Mouse (Mus musculus) neural tube, embryonic 14.5 days (tissue): ENCODE results near the gene Srsf7. TPM values are rescaled to one million over a fixed set of nuclear protein-coding genes. Genes with fewer than 3 reads are reported as not detected.
"Not testable (repeated sequence)": the region's sequence is repeated elsewhere in the genome, so short reads cannot be mapped to it uniquely, and the experiment has no call there.

Source experiments
- ATAC-seq: fragments of 200-750 bp; cut with Nextera tagmentation; 2 replicates; pipeline ENCODE4 v1.8.0; 2017; ENCODE audit warnings: low read depth, mild to moderate bottlenecking, moderate TSS enrichment, moderate library complexity
- H3K27ac ChIP-seq: fragments of 300-500 bp; sonication (generic); 2 replicates; pipeline ENCODE4 v1.5.1; 2014; ENCODE audit warnings: low read depth, mild to moderate bottlenecking, control low read depth, low read length, moderate library complexity, mixed read lengths
- H3K27me3 ChIP-seq: fragments of 300-500 bp; sonication (generic); 2 replicates; pipeline ENCODE4 v1.6.1; 2014; ENCODE audit warnings: low read length; ENCODE audit not compliant: control insufficient read depth, insufficient read depth
- H3K36me3 ChIP-seq: fragments of 300-500 bp; sonication (generic); 2 replicates; pipeline ENCODE4 v1.6.1; 2014; ENCODE audit warnings: low read length, mixed read lengths; ENCODE audit not compliant: control insufficient read depth, insufficient read depth
- H3K4me1 ChIP-seq: fragments of 300-500 bp; sonication (generic); 2 replicates; pipeline ENCODE4 v1.6.1; 2014; ENCODE audit warnings: low read length; ENCODE audit not compliant: control insufficient read depth, insufficient read depth
- H3K4me2 ChIP-seq: fragments of 300-500 bp; sonication (generic); 2 replicates; pipeline ENCODE4 v1.6.1; 2014; ENCODE audit warnings: mild to moderate bottlenecking, low read depth, low read length, control low read depth
- H3K4me3 ChIP-seq: fragments of 300-500 bp; sonication (generic); 2 replicates; pipeline ENCODE4 v1.5.1; 2014; ENCODE audit warnings: low read depth, low read length, control low read depth, mixed read lengths
- H3K9ac ChIP-seq: fragments of 300-500 bp; sonication (generic); replicated peaks from 2 replicates; pipeline ENCODE4 v1.6.1; 2014; ENCODE audit warnings: low read depth, mild to moderate bottlenecking, control low read depth, low read length, mixed read lengths
- H3K9me3 ChIP-seq: fragments of 300-500 bp; sonication (generic); 2 replicates; pipeline ENCODE4 v1.6.1; 2016; ENCODE audit warnings: low read length; ENCODE audit not compliant: control insufficient read depth
- WGBS: fragments of 180-500 bp; shearing (Covaris S2); extraction: QIAGEN DNeasy Blood & Tissue Kit; methylation state at CpG from one replicate; pipeline ENCODE4 v1.1.7; 2014; 5-methylcytosine and 5-hydroxymethylcytosine counted together
- polyA plus RNA-seq: library from polyadenylated mRNA; unstranded; fragments of >200 nt; fragmentation: Nextera tagmentation; extraction: Ambion mirVana; gene quantifications from 2 replicates; pipeline ENCODE4 v1.2.1, GENCODE M21; 2014

Srsf7 gene
- polyA plus RNA-seq, 1 experiment from 2014 or later = 400 TPM

- H3K27me3 ChIP-seq, H3K4me3 ChIP-seq, H3K27ac ChIP-seq, H3K36me3 ChIP-seq, H3K9ac ChIP-seq, ATAC-seq, H3K9me3 ChIP-seq, H3K4me1 ChIP-seq, H3K4me2 ChIP-seq: not testable (repeated sequence)
- 100% methylated on average over 3 of the region's 3 CpGs for WGBS
Observed at GRCm38 (mm10) chr17:80178846-80179245, 28.3 kb downstream of the Srsf7 start.

GRCm38 (mm10) chr17:80175966-80176365, 31.1 kb downstream of the Srsf7 start:
- ATAC-seq = no peak
- H3K27ac ChIP-seq = no peak overlapping the region
- no peak overlapping the region for H3K4me3 ChIP-seq
- H3K36me3 ChIP-seq = no peaks in the 10 kb centered on the region
- no peaks in the 10 kb centered on the region for H3K27me3 ChIP-seq
- no peaks in the 10 kb centered on the region for H3K9me3 ChIP-seq
- no peak overlapping the region for H3K4me2 ChIP-seq
- WGBS = 95% methylated on average over 3 of the region's 3 CpGs
- no peak overlapping the region for H3K9ac ChIP-seq
- no peaks in the 10 kb centered on the region for H3K4me1 ChIP-seq

- WGBS = 86% methylated on average over 4 of the region's 4 CpGs
Observed at GRCm38 (mm10) chr17:80175386-80175739, 31.7 kb downstream of the Srsf7 start.

GRCm38 (mm10) chr17:80174699-80175385, 32.3 kb downstream of the Srsf7 start:
- WGBS = 82% methylated on average over 19 of the region's 19 CpGs
- ATAC-seq = no peak
- H3K4me3 ChIP-seq = no peak overlapping the region
- no peaks in the 10 kb centered on the region for H3K9me3 ChIP-seq
- H3K9ac ChIP-seq = no peak overlapping the region
- no peaks in the 10 kb centered on the region for H3K4me1 ChIP-seq
- no peaks in the 10 kb centered on the region for H3K36me3 ChIP-seq
- no peak overlapping the region for H3K27ac ChIP-seq
- no peaks in the 10 kb centered on the region for H3K27me3 ChIP-seq
- no peak overlapping the region for H3K4me2 ChIP-seq

More at GRCm38 (mm10) chr17:80175386-80175739, 31.7 kb downstream of the Srsf7 start:
- Histone ChIP-seq H3K36me3 (no peaks in the 10 kb centered on the region), H3K9ac (no peak overlapping the region), H3K4me2 (no peak overlapping the region), H3K4me1 (no peaks in the 10 kb centered on the region), H3K4me3 (no peak overlapping the region), H3K9me3 (no peaks in the 10 kb centered on the region), H3K27ac (no peak overlapping the region), H3K27me3 (no peaks in the 10 kb centered on the region)
- ATAC-seq = no peak

GRCm38 (mm10) chr17:80174146-80174545, 33.0 kb downstream of the Srsf7 start:
- Histone ChIP-seq H3K9ac (no peak overlapping the region), H3K27ac (no peak overlapping the region), H3K36me3 (no peaks in the 10 kb centered on the region), H3K4me2 (no peak overlapping the region), H3K4me3 (no peak overlapping the region), H3K27me3 (no peaks in the 10 kb centered on the region), H3K4me1 (no peaks in the 10 kb centered on the region), H3K9me3 (no peaks in the 10 kb centered on the region)
- no peak for ATAC-seq
- WGBS = 84% methylated on average over 3 of the region's 3 CpGs

- 95% methylated on average over 2 of the region's 2 CpGs for WGBS
- no peak overlapping the region for H3K4me3 ChIP-seq
- ATAC-seq = no peak
Observed at GRCm38 (mm10) chr17:80173708-80174107, 33.4 kb downstream of the Srsf7 start.

GRCm38 (mm10) chr17:80172761-80173160, 34.3 kb downstream of the Srsf7 start:
- 90% methylated on average over 5 of the region's 5 CpGs for WGBS
- no peak for ATAC-seq
- H3K27ac ChIP-seq = no peak overlapping the region
- no peaks in the 10 kb centered on the region for H3K27me3 ChIP-seq
- H3K9me3 ChIP-seq = no peaks in the 10 kb centered on the region
- peaks cover 10% of the 10 kb centered on the region; the same call in 1 of the 2 replicates for H3K4me1 ChIP-seq
- H3K36me3 ChIP-seq = no peaks in the 10 kb centered on the region
- no peak overlapping the region for H3K4me2 ChIP-seq
- no peak overlapping the region for H3K4me3 ChIP-seq
- H3K9ac ChIP-seq = no peak overlapping the region

More at GRCm38 (mm10) chr17:80173708-80174107, 33.4 kb downstream of the Srsf7 start:
- Histone ChIP-seq H3K27me3 (no peaks in the 10 kb centered on the region), H3K4me1 (0 out of 2 replicates have a peak, but pooled peaks cover 2% of the 10 kb centered on the region), H3K4me2 (no peak overlapping the region), H3K27ac (no peak overlapping the region), H3K9ac (no peak overlapping the region), H3K9me3 (no peaks in the 10 kb centered on the region), H3K36me3 (no peaks in the 10 kb centered on the region)

- no peaks in the 10 kb centered on the region for H3K36me3 ChIP-seq
- peaks cover 11% of the 10 kb centered on the region; the same call in 1 of the 2 replicates for H3K4me1 ChIP-seq
- 97% methylated on average over 4 of the region's 4 CpGs for WGBS
- H3K4me2 ChIP-seq = no peak overlapping the region
- no peaks in the 10 kb centered on the region for H3K9me3 ChIP-seq
- no peak for ATAC-seq
- H3K27ac ChIP-seq = no peak overlapping the region
- H3K9ac ChIP-seq = no peak overlapping the region
- H3K4me3 ChIP-seq = no peak overlapping the region
- no peaks in the 10 kb centered on the region for H3K27me3 ChIP-seq
Observed at GRCm38 (mm10) chr17:80171948-80172347, 35.2 kb downstream of the Srsf7 start.

GRCm38 (mm10) chr17:80170951-80171350, 36.2 kb downstream of the Srsf7 start:
- Histone ChIP-seq H3K4me3 (no peak overlapping the region), H3K4me1 (peaks cover 11% of the 10 kb centered on the region; the same call in 1 of the 2 replicates), H3K9ac (no peak overlapping the region), H3K36me3 (no peaks in the 10 kb centered on the region), H3K27ac (no peak overlapping the region), H3K9me3 (no peaks in the 10 kb centered on the region), H3K4me2 (no peak overlapping the region), H3K27me3 (no peaks in the 10 kb centered on the region)
- no peak for ATAC-seq
- 95% methylated on average over 7 of the region's 7 CpGs for WGBS
